Mouse (Mus musculus) stomach, embryonic 16.5 days (tissue): ENCODE results near the gene Ssu72. TPM values are rescaled to one million over a fixed set of nuclear protein-coding genes. Genes with fewer than 3 reads are reported as not detected.

Experiments used
- ATAC-seq: fragments of 200-750 bp; cut with Nextera tagmentation; 2 replicates; pipeline ENCODE4 v1.8.0; 2017; ENCODE audit warnings: moderate number of reproducible peaks, moderate TSS enrichment; ENCODE audit not compliant: insufficient read depth, low FRiP score
- H3K27ac ChIP-seq: fragments of 300-500 bp; sonication (generic); 2 replicates; pipeline ENCODE4 v1.5.1; 2014; ENCODE audit warnings: low read length
- H3K27me3 ChIP-seq: fragments of 300-500 bp; sonication (generic); 2 replicates; pipeline ENCODE4 v1.6.1; 2014; ENCODE audit warnings: low read length, control low read depth, mixed read lengths; ENCODE audit not compliant: control insufficient read depth, insufficient read depth
- H3K36me3 ChIP-seq: fragments of 300-500 bp; sonication (generic); 2 replicates; pipeline ENCODE4 v1.6.1; 2014; ENCODE audit warnings: low read length; ENCODE audit not compliant: control insufficient read depth, insufficient read depth
- H3K4me1 ChIP-seq: fragments of 300-500 bp; sonication (generic); 2 replicates; pipeline ENCODE4 v1.6.1; 2014; ENCODE audit warnings: low read length, control low read depth, mixed read lengths; ENCODE audit not compliant: control insufficient read depth, insufficient read depth
- H3K4me2 ChIP-seq: fragments of 300-500 bp; sonication (generic); 2 replicates; pipeline ENCODE4 v1.6.1; 2014; ENCODE audit warnings: low read depth, low read length, mixed read lengths
- H3K4me3 ChIP-seq: fragments of 300-500 bp; sonication (generic); replicated peaks from 2 replicates; pipeline ENCODE4 v1.5.1; 2014; ENCODE audit warnings: mild to moderate bottlenecking, low read length
- H3K9ac ChIP-seq: fragments of 300-500 bp; sonication (generic); 2 replicates; pipeline ENCODE4 v1.6.1; 2014; ENCODE audit warnings: low read length
- H3K9me3 ChIP-seq: fragments of 300-500 bp; sonication (generic); replicated peaks from 2 replicates; pipeline ENCODE4 v1.6.1; 2016; ENCODE audit warnings: low read length, control low read depth; ENCODE audit not compliant: control insufficient read depth
- WGBS: fragments of 180-500 bp; shearing (Covaris S2); extraction: QIAGEN DNeasy Blood & Tissue Kit; methylation state at CpG from one replicate; pipeline ENCODE4 v1.1.7; 2014; 5-methylcytosine and 5-hydroxymethylcytosine counted together
- polyA plus RNA-seq: library from polyadenylated mRNA; unstranded; fragments of >200 nt; fragmentation: Nextera tagmentation; extraction: Ambion mirVana; gene quantifications from 2 replicates; pipeline ENCODE4 v1.2.1, GENCODE M21; 2015

The Ssu72 gene
- polyA plus RNA-seq, 1 experiment from 2014 or later, result 132 TPM

GRCm38 (mm10) chr4:155721668-155722083, 17.1 kb downstream of the Ssu72 start:
- H3K9ac ChIP-seq, result no peak overlapping the region
- H3K27ac ChIP-seq, result no peak overlapping the region
- H3K4me1 ChIP-seq, result no peaks in the 10 kb centered on the region
- WGBS, result 75% methylated on average over 4 of the region's 4 CpGs
- H3K4me3 ChIP-seq, result no peak overlapping the region
- 0 out of 2 replicates have a peak, but pooled peaks cover 4% of the 10 kb centered on the region for H3K36me3 ChIP-seq
- no peak overlapping the region for H3K4me2 ChIP-seq
- no peak for ATAC-seq
- H3K27me3 ChIP-seq, result no peaks in the 10 kb centered on the region
- H3K9me3 ChIP-seq, result no peaks in the 10 kb centered on the region

GRCm38 (mm10) chr4:155727993-155728392, 23.4 kb downstream of the Ssu72 start:
- Histone ChIP-seq H3K9ac (no peak overlapping the region), H3K27ac (no peak overlapping the region), H3K4me2 (no peak overlapping the region), H3K36me3 (0 out of 2 replicates have a peak, but pooled peaks cover 4% of the 10 kb centered on the region), H3K9me3 (no peaks in the 10 kb centered on the region), H3K4me1 (no peaks in the 10 kb centered on the region), H3K4me3 (no peak overlapping the region), H3K27me3 (no peaks in the 10 kb centered on the region)
- 69% methylated on average over 2 of the region's 2 CpGs for WGBS
- ATAC-seq, result no peak

- 77% methylated on average over 10 of the region's 10 CpGs for WGBS
- no peak overlapping the region for H3K4me3 ChIP-seq
- H3K9ac ChIP-seq, result no peak overlapping the region
- H3K27ac ChIP-seq, result no peak overlapping the region
- H3K9me3 ChIP-seq, result no peaks in the 10 kb centered on the region
- H3K4me1 ChIP-seq, result peaks cover 14% of the 10 kb centered on the region
- no peaks in the 10 kb centered on the region for H3K36me3 ChIP-seq
- no peaks in the 10 kb centered on the region for H3K27me3 ChIP-seq
- no peak for ATAC-seq
- H3K4me2 ChIP-seq, result no peak overlapping the region; the same call in 1 of the 2 replicates
Measured at GRCm38 (mm10) chr4:155733267-155733666, 28.7 kb downstream of the Ssu72 start.

GRCm38 (mm10) chr4:155734350-155734941, 29.8 kb downstream of the Ssu72 start, which contains the start of gene Tmem240:
Tmem240 (plus strand) TSS chr4:155734800.
- H3K9ac ChIP-seq, result peak within 1 kb of the TSS; percentile 85
- peak within 1 kb of the TSS; percentile 74 for H3K4me3 ChIP-seq
- under 1% methylated on average over 27 of the region's 35 CpGs for whole genome bisulfite sequencing
- H3K27me3 ChIP-seq, result no peaks in the 10 kb centered on the region
- no peaks in the 10 kb centered on the region for H3K36me3 ChIP-seq
- peak within 1 kb of the TSS; percentile 57 for H3K27ac ChIP-seq
- peak within 1 kb of the TSS; percentile 94 for H3K4me2 ChIP-seq
- H3K4me1 ChIP-seq, result peaks cover 14% of the 10 kb centered on the region
- H3K9me3 ChIP-seq, result no peaks in the 10 kb centered on the region
- ATAC-seq, result peak; percentile 94

GRCm38 (mm10) chr4:155734951-155735702, 30.5 kb downstream of the Ssu72 start:
- 0 out of 2 replicates have a peak, but pooled peaks cover 4% of the 10 kb centered on the region for H3K36me3 ChIP-seq
- peak overlapping the region; percentile 85 for H3K9ac ChIP-seq
- ATAC-seq, result peak; percentile 77
- WGBS, result 1% methylated on average over 79 of the region's 79 CpGs
- H3K4me3 ChIP-seq, result peak overlapping the region; percentile 74
- H3K27me3 ChIP-seq, result no peaks in the 10 kb centered on the region
- H3K9me3 ChIP-seq, result no peaks in the 10 kb centered on the region
- peak overlapping the region; percentile 94 for H3K4me2 ChIP-seq
- peak overlapping the region; percentile 57 for H3K27ac ChIP-seq
- H3K4me1 ChIP-seq, result peaks cover 14% of the 10 kb centered on the region

GRCm38 (mm10) chr4:155735788-155736187, 31.2 kb downstream of the Ssu72 start:
- Histone ChIP-seq H3K4me1 (peaks cover 14% of the 10 kb centered on the region), H3K9ac (peak overlapping the region; percentile 85), H3K4me2 (peak overlapping the region; percentile 94), H3K4me3 (peak overlapping the region; percentile 74), H3K9me3 (no peaks in the 10 kb centered on the region), H3K36me3 (0 out of 2 replicates have a peak, but pooled peaks cover 10% of the 10 kb centered on the region), H3K27me3 (no peaks in the 10 kb centered on the region), H3K27ac (no peak overlapping the region)
- no peak for ATAC-seq
- whole genome bisulfite sequencing, result 62% methylated on average over 5 of the region's 5 CpGs

- WGBS, result 91% methylated on average over 5 of the region's 5 CpGs
- H3K4me2 ChIP-seq, result no peak overlapping the region
- H3K4me3 ChIP-seq, result no peak overlapping the region
- no peaks in the 10 kb centered on the region for H3K27me3 ChIP-seq
- H3K9me3 ChIP-seq, result no peaks in the 10 kb centered on the region
- H3K4me1 ChIP-seq, result peaks cover 14% of the 10 kb centered on the region
- ATAC-seq, result no peak
- H3K9ac ChIP-seq, result no peak overlapping the region
- H3K36me3 ChIP-seq, result 0 out of 2 replicates have a peak, but pooled peaks cover 10% of the 10 kb centered on the region
- no peak overlapping the region for H3K27ac ChIP-seq
Measured at GRCm38 (mm10) chr4:155736421-155736820, 31.8 kb downstream of the Ssu72 start.

GRCm38 (mm10) chr4:155738262-155738661, 33.7 kb downstream of the Ssu72 start:
- Histone ChIP-seq H3K27ac (no peak overlapping the region), H3K4me3 (no peak overlapping the region), H3K27me3 (no peaks in the 10 kb centered on the region), H3K9me3 (no peaks in the 10 kb centered on the region), H3K4me1 (peaks cover 14% of the 10 kb centered on the region), H3K4me2 (no peak overlapping the region), H3K9ac (no peak overlapping the region), H3K36me3 (0 out of 2 replicates have a peak, but pooled peaks cover 10% of the 10 kb centered on the region)
- ATAC-seq, result no peak
- WGBS, result 40% methylated on average over 8 of the region's 8 CpGs

- Histone ChIP-seq H3K9ac (no peak overlapping the region), H3K4me3 (no peak overlapping the region), H3K9me3 (no peaks in the 10 kb centered on the region), H3K4me2 (no peak overlapping the region), H3K36me3 (0 out of 2 replicates have a peak, but pooled peaks cover 10% of the 10 kb centered on the region), H3K4me1 (peaks cover 11% of the 10 kb centered on the region), H3K27ac (no peak overlapping the region), H3K27me3 (no peaks in the 10 kb centered on the region)
- 75% methylated on average over 6 of the region's 6 CpGs for WGBS
- no peak for ATAC-seq
Measured at GRCm38 (mm10) chr4:155739152-155739551, 34.6 kb downstream of the Ssu72 start.
